Mouse (Mus musculus) C2C12 (cell line): ENCODE measurements at regions not wholly inside any gene's neighbourhood (a gene's known extent, or its start where the extent isn't known, plus 50 kb on each side); places are given as distances from the start of the nearest gene placed in this dataset.
"Not testable (repeated sequence)": the region's sequence is repeated elsewhere in the genome, so short reads cannot be mapped to it uniquely, and the experiment has no call there.

Source experiments
- CTCF ChIP-seq: IDR thresholded peaks from one replicate; pipeline ENCODE4 v1.5.1; 2011; ENCODE audit not compliant: control insufficient read depth, insufficient read depth, insufficient read length
- USF1 ChIP-seq: IDR thresholded peaks from one replicate; pipeline ENCODE4 v1.6.1; 2011; ENCODE audit warnings: low read depth, mild to moderate bottlenecking, control low read depth, moderate library complexity

DNA sequence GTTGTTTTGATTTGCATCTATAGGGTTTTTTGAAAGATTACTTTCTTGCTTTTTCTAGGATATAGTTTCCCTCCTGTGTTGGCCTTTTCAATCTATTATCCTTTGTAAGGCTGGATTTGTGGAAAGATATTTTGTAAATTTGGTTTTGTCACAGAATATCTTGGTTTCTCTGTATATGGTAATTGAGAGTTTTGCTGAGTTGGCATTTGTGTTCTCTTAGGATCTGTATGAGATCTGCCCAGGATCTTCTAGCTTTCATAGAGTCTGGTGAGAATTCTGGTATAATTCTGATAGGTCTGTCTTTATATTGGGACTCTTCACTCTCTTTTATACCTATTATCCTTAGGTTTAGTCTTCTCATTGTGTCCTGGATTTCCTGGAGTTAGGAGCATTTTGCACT lies 68.4 kb upstream of the Samd3 start:
- not testable (repeated sequence) for TF ChIP-seq CTCF, USF1
